Mouse (Mus musculus): ENCODE measurements at regions not wholly inside any gene's neighbourhood (a gene's known extent, or its start where the extent isn't known, plus 50 kb on each side); places are given as distances from the start of the nearest gene placed in this dataset.

- intact Hi-C loops (cut with DNase I): no loop called here
- DNase-seq: no peak
Observed at GRCm38 (mm10) chr16:86401381-86401780, 499.8 kb upstream of the Adamts5 start.

DNA sequence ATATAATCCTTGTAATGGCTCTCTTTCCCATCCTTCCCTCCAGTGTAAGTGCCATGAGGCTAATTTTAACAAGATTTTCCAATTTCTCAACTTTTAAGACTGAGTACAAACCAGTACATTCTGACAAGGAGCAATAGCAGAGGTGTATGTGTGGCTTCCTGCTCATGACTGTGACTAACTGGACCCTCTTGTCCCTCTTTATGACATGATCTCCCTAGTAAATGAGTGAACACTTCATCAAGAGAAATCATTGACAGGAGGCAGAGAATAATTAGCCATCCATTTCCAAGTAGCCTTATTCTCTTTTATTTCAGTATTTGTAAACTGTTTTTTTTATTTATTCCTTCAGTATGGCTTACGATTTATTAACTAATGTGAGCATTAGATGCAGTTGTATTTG lies 497.7 kb upstream of the Adamts5 start:
- DNase-seq: no peak
- intact Hi-C loops (cut with DNase I): no loop called here

GRCm38 (mm10) chr16:86397521-86397920 lies 495.9 kb upstream of the Adamts5 start:
- intact Hi-C loops (cut with DNase I): no loop called here
- DNase-seq: no peak

DNA sequence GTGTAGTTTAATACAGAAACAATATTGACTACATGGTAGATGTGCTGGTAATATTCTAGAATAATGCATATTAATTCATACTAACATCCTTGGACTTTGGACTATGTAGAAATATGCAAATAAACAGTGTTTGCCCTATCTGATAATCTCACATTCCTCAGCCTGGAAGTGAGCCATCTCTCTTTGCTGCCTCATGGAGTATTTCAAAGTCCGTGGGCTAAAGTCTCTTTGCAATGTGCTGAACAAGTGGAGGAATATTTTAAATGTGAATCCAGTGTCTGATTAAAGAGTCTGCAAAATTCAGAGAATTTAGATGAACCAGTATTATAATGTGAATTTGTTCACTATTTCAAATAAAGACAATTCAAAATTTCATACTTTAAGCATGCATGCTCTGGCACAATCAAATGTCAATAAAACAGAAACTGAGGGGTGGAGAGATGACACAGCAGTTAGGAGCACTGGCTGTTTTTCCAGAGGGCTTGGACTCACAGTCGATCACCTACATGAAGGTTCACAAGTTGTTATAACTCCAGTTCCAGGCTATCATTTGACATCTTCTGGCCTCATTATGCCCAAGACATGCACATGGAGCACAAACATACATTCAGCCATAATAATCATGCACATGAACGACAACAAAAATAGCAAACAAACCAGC lies 487.6 kb upstream of the Adamts5 start:
- no peak for DNase-seq
- intact Hi-C loops (cut with DNase I): no loop called here

GRCm38 (mm10) chr16:86388128-86388527 lies 486.5 kb upstream of the Adamts5 start:
- DNase-seq: no peak
- intact Hi-C loops (cut with DNase I): no loop called here

DNA sequence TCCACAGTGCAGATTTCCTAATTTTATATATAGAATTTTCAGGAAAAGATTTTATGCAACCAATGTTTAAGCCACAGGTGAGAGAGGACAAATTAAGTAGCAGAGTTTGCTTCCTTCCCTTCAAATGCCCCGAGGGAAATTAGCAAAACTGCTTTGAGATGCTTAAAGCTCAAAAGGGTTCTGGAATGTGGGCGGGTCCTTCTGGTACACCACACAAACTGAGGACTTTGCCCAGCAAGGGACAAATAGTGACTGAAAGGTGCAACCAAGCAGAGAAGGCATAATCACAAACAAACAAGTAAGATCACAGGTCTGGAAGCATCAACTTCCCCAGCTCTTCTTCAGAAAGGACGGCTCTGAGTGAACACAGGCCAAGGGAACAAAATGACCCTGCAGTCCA lies 476.4 kb upstream of the Adamts5 start:
- intact Hi-C loops (cut with DNase I): no loop called here
- no peak for DNase-seq

- no peak for DNase-seq
- intact Hi-C loops (cut with DNase I): no loop called here
Observed at GRCm38 (mm10) chr16:86371652-86372051, 470.0 kb upstream of the Adamts5 start.

DNA sequence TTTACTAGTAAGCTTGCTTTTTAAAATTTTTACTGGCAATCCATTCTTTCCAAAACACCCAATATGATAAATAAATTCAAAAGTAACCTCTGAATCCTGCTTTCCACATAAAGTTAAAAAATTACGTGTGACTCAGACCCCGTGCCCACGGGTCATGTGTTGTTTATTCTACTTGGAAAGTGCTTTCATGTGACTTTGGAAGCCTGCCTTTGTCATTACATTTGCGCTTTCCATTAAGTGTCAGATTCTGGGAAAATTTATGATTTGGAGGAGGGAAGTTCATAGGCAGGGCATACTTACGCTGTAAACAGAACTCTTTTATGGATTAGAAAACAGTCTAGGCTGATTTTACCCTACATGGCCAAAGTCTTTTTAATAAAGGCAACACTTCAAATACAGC lies 466.8 kb upstream of the Adamts5 start:
- intact Hi-C loops (cut with DNase I): no loop called here
- DNase-seq: no peak

- intact Hi-C loops (cut with DNase I): no loop called here
- DNase-seq: no peak
Observed at GRCm38 (mm10) chr16:86366197-86366596, 464.6 kb upstream of the Adamts5 start.

GRCm38 (mm10) chr16:86361099-86361498 lies 459.5 kb upstream of the Adamts5 start:
- DNase-seq: no peak
- intact Hi-C loops (cut with DNase I): no loop called here

DNA sequence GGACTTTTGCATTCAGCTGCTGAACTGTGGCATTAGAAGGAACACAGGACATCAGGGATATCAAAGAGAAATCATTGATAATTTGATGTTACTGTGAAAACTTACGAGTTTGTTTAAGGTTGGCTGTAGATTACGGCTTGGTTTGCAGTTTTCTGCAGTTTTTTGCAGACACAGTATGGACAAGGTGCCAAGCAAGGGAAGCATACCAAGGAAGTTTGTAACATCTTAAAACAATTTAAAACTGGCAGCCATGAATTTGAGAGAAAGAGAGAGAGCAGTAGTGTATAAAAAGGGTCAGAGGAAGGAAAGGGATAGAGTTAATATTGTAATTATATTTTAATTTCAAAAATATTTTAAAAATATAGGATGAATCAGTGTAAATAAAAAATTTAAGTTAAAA lies 453.4 kb upstream of the Adamts5 start:
- intact Hi-C loops (cut with DNase I): no loop called here
- no peak for DNase-seq

DNA sequence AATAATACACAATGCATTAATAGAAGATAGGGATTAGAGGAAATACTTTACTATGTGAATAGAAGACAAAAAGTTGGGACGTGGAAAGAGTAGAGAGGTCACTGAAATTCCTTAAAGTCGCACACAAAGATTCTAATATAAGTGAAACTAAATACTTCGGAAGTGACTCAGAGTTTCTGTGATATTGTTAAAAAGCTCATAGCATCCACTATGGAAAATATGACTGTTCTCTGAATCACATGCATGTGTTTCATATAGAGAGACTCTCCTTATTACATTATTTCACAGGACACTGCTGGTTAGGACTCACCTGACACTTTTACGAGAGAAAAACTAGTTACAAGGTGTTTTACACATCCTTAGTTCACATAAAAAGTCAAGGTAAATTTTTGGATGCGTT lies 446.1 kb upstream of the Adamts5 start:
- no peak for DNase-seq
- intact Hi-C loops (cut with DNase I): no loop called here

DNA sequence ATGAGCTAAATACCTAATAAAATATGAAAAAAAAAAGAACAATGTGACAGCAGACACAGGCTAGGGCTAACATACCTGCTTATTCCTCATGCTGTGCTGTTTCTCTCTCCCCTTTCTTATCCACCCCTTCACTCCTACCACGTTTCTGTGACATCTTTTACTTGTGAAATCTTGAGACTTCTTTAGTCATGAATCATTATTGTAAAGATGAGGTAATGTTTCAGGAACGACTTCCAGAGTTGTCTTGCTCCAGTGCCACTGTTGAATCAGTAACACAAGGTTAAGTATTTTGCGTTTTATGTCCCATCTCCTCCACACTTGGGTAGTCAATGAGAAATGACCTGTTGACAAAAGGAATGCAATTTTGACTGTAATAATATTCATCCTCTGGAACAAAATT lies 445.3 kb upstream of the Adamts5 start:
- intact Hi-C loops (cut with DNase I): no loop called here
- DNase-seq: no peak

DNA sequence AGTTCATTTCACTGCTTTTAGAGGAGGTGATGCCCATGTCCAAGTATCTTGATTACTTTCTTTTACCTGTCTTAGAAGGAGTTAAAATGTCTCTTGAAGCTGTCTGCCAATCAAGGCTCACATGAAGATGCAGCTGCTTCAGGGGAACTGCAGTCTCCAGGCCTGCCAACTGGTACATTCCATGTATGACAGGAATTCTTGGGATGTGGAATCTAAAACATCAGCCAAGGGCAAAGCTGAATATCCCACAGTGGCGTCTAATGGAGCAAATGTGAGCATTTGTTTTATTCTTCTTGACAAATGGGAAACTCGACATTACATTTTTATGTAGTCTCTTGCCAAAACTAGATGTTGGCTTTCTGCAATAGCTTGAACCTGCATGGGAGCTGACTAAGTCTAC lies 438.7 kb upstream of the Adamts5 start:
- DNase-seq: no peak
- intact Hi-C loops (cut with DNase I): no loop called here

DNA sequence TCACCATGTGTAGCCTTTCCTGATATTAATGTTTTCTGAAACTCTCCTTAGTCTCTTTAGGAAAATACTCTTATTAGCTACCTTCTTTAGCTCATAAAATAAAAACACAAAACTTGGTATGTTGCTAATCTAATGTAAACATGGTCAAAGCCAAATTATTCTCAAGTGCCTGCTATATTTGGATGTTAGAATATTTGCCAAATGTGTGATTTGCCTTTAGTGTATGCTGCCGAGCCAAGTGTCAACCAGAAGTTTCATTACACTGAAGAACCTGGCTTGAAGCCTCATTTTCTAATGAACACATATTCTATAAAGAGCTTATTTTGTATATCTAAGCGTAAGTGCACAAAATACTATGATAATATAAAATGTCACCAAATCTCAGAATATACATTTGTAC lies 423.8 kb upstream of the Adamts5 start:
- DNase-seq: no peak
- intact Hi-C loops (cut with DNase I): loop anchor here (10.0 kb wide), 1 partner anchor 919 kb away; no protein-coding TSS in a partner anchor

- no peak for DNase-seq
- intact Hi-C loops (cut with DNase I): no loop called here
Observed at GRCm38 (mm10) chr16:86318898-86319297, 417.3 kb upstream of the Adamts5 start.

- intact Hi-C loops (cut with DNase I): no loop called here
- no peak for DNase-seq
Observed at GRCm38 (mm10) chr16:86309696-86310095, 408.1 kb upstream of the Adamts5 start.

DNA sequence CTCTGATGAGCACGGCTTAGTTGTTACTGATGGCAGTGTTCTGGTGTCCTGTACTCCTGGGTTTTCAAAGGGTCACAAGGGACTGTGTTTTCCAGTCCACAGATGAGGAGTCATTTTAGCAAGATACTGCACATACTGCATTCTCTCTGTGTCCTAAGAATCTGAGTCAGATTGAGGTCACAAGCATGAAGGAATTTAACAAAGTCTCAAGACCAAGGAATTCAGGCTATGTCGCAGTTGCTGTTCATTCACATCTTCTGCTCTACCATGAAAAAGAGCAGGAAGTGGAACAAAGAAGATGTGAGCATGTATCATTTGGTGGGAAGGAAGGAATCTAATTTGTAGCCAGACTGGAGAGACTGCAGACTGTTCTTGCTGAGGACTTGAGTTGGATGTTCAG lies 402.2 kb upstream of the Adamts5 start:
- DNase-seq: no peak
- intact Hi-C loops (cut with DNase I): loop anchor here (5.0 kb wide), 1 partner anchor 487 kb away; no protein-coding TSS in a partner anchor

DNA sequence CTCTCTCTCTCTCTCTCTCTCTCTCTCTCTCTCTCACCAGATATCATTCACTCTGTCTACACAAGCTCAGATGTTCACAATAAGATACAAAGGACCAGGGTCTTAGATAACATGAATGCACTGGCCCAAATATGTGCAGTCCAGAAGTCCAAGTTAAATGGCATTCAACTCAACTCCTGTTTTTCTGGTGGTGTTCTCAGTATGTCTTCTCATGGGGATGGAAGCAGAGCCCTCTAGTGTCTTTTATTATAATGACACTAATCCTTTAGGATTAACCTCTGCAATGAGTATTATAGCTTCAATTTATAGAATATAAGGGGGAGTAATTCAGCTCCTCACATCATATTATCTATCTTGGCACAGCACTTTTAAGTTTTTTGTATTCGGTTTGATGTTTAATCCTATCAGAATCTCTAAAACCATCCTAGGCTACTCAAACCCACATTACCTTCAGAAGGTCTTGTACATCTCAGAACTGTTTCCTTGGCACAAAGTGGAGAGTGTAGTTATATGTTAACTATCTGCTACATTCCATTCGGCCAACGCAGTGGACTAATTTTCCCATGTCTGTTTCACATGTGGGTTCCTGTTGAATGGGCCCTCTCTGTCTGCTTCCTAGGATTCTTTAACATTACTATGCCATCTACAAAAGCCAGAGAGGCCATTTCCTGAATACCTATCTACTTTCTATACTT lies 401.0 kb upstream of the Adamts5 start:
- intact Hi-C loops (cut with DNase I): loop anchor here (5.0 kb wide), 1 partner anchor 485 kb away; no protein-coding TSS in a partner anchor
- DNase-seq: no peak

- DNase-seq: no peak
- intact Hi-C loops (cut with DNase I): no loop called here
Observed at GRCm38 (mm10) chr16:86294436-86294835, 392.8 kb upstream of the Adamts5 start.

DNA sequence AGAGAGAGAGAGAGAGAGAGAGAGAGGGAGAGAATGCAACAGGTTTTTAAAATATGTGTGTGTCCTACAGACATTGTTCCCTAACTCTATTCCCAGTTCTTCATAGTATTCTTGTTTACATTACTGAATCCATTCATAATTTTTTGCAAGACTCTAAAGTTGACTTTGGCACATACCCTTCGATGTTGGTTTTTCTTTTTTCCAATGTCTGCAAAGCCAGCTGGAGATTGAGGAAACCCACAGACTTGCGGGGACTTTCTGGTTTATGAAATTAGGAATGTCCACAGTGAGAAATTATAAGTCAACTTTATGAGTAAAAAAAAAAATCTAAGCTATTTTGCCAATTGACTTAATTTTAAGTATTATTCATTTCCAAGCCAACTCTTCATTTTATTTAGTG lies 379.7 kb upstream of the Adamts5 start:
- no peak for DNase-seq
- intact Hi-C loops (cut with DNase I): no loop called here

- intact Hi-C loops (cut with DNase I): no loop called here
- no peak for DNase-seq
Observed at GRCm38 (mm10) chr16:86277031-86277430, 375.4 kb upstream of the Adamts5 start.

DNA sequence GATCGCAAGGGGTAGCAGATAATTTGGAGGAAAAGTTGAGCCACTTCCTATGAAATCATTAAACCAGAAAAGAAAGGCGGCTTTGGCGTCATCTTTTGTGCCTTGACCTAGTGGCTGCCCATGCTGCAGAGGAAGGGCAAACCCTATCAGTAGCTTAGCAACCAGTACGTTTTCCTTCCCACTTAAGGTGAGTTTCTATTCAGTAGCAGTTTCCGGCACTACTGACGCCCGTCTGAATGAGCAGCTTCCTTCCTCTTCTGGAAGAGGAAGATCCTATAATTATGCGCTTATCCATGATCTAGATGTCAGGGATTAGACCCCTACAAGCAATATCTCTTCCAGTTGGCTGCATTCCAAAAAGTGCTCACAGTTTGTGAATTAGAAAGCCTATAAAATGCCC lies 360.0 kb upstream of the Adamts5 start:
- no peak for DNase-seq
- intact Hi-C loops (cut with DNase I): no loop called here

All from left cerebral cortex, postnatal 4 days (tissue).